Mouse (Mus musculus) retina, postnatal 7 days (tissue): ENCODE measurements around the gene Olfr63.
"Not testable (repeated sequence)": the region's sequence is repeated elsewhere in the genome, so short reads cannot be mapped to it uniquely, and the experiment has no call there.

Experiments
- DNase-seq: peaks from one replicate; pipeline ENCODE4 v3.0.0-alpha.2; 2012; ENCODE audit warnings: low read depth, low spot score

Olfr63 gene

GRCm38 (mm10) chr17:33264376-33264775 is at the start of gene Olfr63:
Gene Olfr63 (plus strand): TSS chr17:33264676.
- no peak for DNase-seq

- DNase-seq, result no peak
Measured at GRCm38 (mm10) chr17:33221590-33221989, 42.9 kb upstream of the Olfr63 start, which contains the start of gene Olfr1564. Gene Olfr1564 (minus strand): TSS chr17:33221690.

GRCm38 (mm10) chr17:33236646-33237045 is 27.8 kb upstream of the Olfr63 start:
- DNase-seq, result not testable (repeated sequence)

- DNase-seq, result not testable (repeated sequence)
Measured at GRCm38 (mm10) chr17:33254530-33255318, 9.8 kb upstream of the Olfr63 start, which contains the start of gene Zfp955a. Gene Zfp955a (minus strand): TSS chr17:33255145.

GRCm38 (mm10) chr17:33255319-33255657 is 9.2 kb upstream of the Olfr63 start:
- DNase-seq, result not testable (repeated sequence)

- no peak for DNase-seq
Measured at GRCm38 (mm10) chr17:33268907-33269306, 4.4 kb downstream of the Olfr63 start.

- not testable (repeated sequence) for DNase-seq
Measured at GRCm38 (mm10) chr17:33289039-33289875, 24.8 kb downstream of the Olfr63 start, which contains the start of gene Zfp955b. Gene Zfp955b (plus strand): TSS chr17:33289544.

- not testable (repeated sequence) for DNase-seq
Measured at GRCm38 (mm10) chr17:33289876-33290149, 25.3 kb downstream of the Olfr63 start.
